Comparison of ENCODE assay signal across 8 mouse cellular contexts in genomic region chr17:34027656-34028223, GRCm38 (mm10). TPM values are rescaled to one million over a fixed set of nuclear protein-coding genes. Genes with fewer than 3 reads are reported as not detected.
A peak's percentile ranks its signal among the peaks of the same experiment; 100 is the strongest.
DNase-seq lines count a peak whose midpoint lies in the region; ATAC-seq and TF ChIP-seq lines count a peak whose summit lies in the region.

H2-Ke6 (minus strand) TSS chr17:34028060.

- peak within 1 kb of the TSS; percentile 69 to 70 for H3K4me3 ChIP-seq in heart, embryonic 14.5 days (ENCODE audit: control insufficient read depth in 1 of 2, insufficient read depth in 1 of 2, low read depth in 1 of 2, low read length in 2 of 2)
- H3K4me3 ChIP-seq in liver, embryonic 14.5 days (ENCODE audit: insufficient read depth in 1 of 2, low read depth in 2 of 2, low read length in 2 of 2), result peak within 1 kb of the TSS; percentile 68 to 81
- H3K4me3 ChIP-seq in neural tube, embryonic 12.5 days, result peak within 1 kb of the TSS; percentile 61

- H3K4me2 ChIP-seq in heart, embryonic 14.5 days (ENCODE audit: low read length), result peak within 1 kb of the TSS; percentile 94
- peak within 1 kb of the TSS; percentile 70 for H3K4me2 ChIP-seq in liver, embryonic 14.5 days (ENCODE audit: low read depth)
- H3K4me2 ChIP-seq in neural tube, embryonic 12.5 days (replicated peaks), result peak within 1 kb of the TSS; percentile 98

- H3K4me1 ChIP-seq in heart, embryonic 14.5 days (ENCODE audit: control insufficient read depth in 2 of 2, insufficient read depth in 2 of 2, low read length in 2 of 2), result peaks cover 26 to 55% of the 10 kb centered on the region in 2 experiments
- H3K4me1 ChIP-seq in liver, embryonic 14.5 days (replicated peaks; ENCODE audit: control insufficient read depth in 2 of 2, insufficient read depth in 2 of 2, low read length in 1 of 2), result peaks cover 10 to 27% of the 10 kb centered on the region in 2 experiments
- H3K4me1 ChIP-seq in neural tube, embryonic 12.5 days, result peaks cover 72% of the 10 kb centered on the region

- WGBS in heart, embryonic 14.5 days, result under 1% methylated on average over 46 of the region's 49 CpGs
- under 1% methylated on average over 48 of the region's 49 CpGs for WGBS in liver, embryonic 14.5 days (ENCODE audit: insufficient replicate concordance)
- under 1% methylated on average over 45 of the region's 49 CpGs for WGBS in neural tube, embryonic 12.5 days

- no peak for TF ChIP-seq EP300 in liver, embryonic 14.5 days (IDR thresholded peaks at IDR 0.05; ENCODE audit: low read depth)

- H3K9me3 ChIP-seq in heart, embryonic 14.5 days (ENCODE audit: control insufficient read depth, low read length), result no peaks in the 10 kb centered on the region
- H3K9me3 ChIP-seq in liver, embryonic 14.5 days (ENCODE audit: control insufficient read depth, low read length), result no peaks in the 10 kb centered on the region
- no peaks in the 10 kb centered on the region for H3K9me3 ChIP-seq in neural tube, embryonic 12.5 days

- H3K27me3 ChIP-seq in heart, embryonic 14.5 days (ENCODE audit: control insufficient read depth, insufficient read depth, low read length), result no peaks in the 10 kb centered on the region
- no peaks in the 10 kb centered on the region for H3K27me3 ChIP-seq in liver, embryonic 14.5 days (ENCODE audit: control insufficient read depth, insufficient read depth, low read length)
- H3K27me3 ChIP-seq in neural tube, embryonic 12.5 days (replicated peaks), result no peaks in the 10 kb centered on the region

- TF ChIP-seq CTCF in liver, embryonic 14.5 days (IDR thresholded peaks at IDR 0.05; ENCODE audit: low read depth), result peak; percentile 56

- peak; percentile 50 for ATAC-seq in CD4-positive, CD25-positive, alpha-beta regulatory T cell, adult 4 months
- peak; percentile 73 for ATAC-seq in heart, embryonic 14.5 days (ENCODE audit: insufficient number of reproducible peaks, insufficient read depth, low FRiP score, low read depth)
- peak; percentile 77 for ATAC-seq in liver, embryonic 14.5 days (ENCODE audit: insufficient read depth)
- ATAC-seq in neural tube, embryonic 12.5 days (ENCODE audit: low FRiP score, low read depth), result peak; percentile 54

- peaks cover 28% of the 10 kb centered on the region for H3K36me3 ChIP-seq in heart, embryonic 14.5 days (ENCODE audit: control insufficient read depth, insufficient read depth, low read length)
- peaks cover 11% of the 10 kb centered on the region for H3K36me3 ChIP-seq in liver, embryonic 14.5 days (replicated peaks; ENCODE audit: control insufficient read depth, insufficient read depth, low read depth)
- H3K36me3 ChIP-seq in neural tube, embryonic 12.5 days, result peaks cover 26% of the 10 kb centered on the region

- peak within 1 kb of the TSS; percentile 82 for H3K9ac ChIP-seq in heart, embryonic 14.5 days (ENCODE audit: low read length)
- peak within 1 kb of the TSS; percentile 66 for H3K9ac ChIP-seq in liver, embryonic 14.5 days (replicated peaks)
- H3K9ac ChIP-seq in neural tube, embryonic 12.5 days, result peak within 1 kb of the TSS; percentile 96

- peak; percentile 84 for DNase-seq in c-Kit-negative CD71-positive TER-119-positive erythroid progenitor cells, embryonic 14.5 days (ENCODE audit: low read depth, low spot score)
- DNase-seq in fibroblast of lung, adult 2 months (ENCODE audit: low read depth), result peak; percentile 84
- DNase-seq in kidney, postnatal 14 days, result peak; percentile 97
- DNase-seq in liver, embryonic 14.5 days (ENCODE audit: low read depth in 3 of 3, low spot score in 3 of 3), result peak; percentile 83 to 89 (median 87)
- peak; percentile 80 for DNase-seq in telencephalon, adult 2 months (ENCODE audit: low read depth, low spot score)

- peak within 1 kb of the TSS; percentile 34 to 82 for H3K27ac ChIP-seq in heart, embryonic 14.5 days (replicated peaks in 1 of 2; ENCODE audit: control insufficient read depth in 1 of 2, insufficient read depth in 1 of 2, low read depth in 2 of 2, low read length in 2 of 2)
- peak within 1 kb of the TSS; percentile 9; the same call in 1 of the 2 replicates for H3K27ac ChIP-seq in liver, embryonic 14.5 days
- H3K27ac ChIP-seq in neural tube, embryonic 12.5 days, result peak within 1 kb of the TSS; percentile 84

RNA-seq across cellular contexts. Expression of gene H2-Ke6, which starts in this region (rescaled TPM):
- 10 to 100 TPM; 20.9 to 21.4 TPM for polyA plus RNA-seq in CD4-positive, CD25-positive, alpha-beta regulatory T cell, adult 4 months (2017; shearing (Covaris generic))
- 46.8 and 57.7 TPM in 2 replicates for polyA plus RNA-seq in heart, embryonic 14.5 days (2014; fragmentation: Nextera tagmentation; extraction: Ambion mirVana)
- polyA plus RNA-seq in liver, embryonic 14.5 days (2012; rRNA removed), result 30.6 and 32.8 TPM in 2 replicates
- polyA plus RNA-seq in liver, embryonic 14.5 days (2014; fragmentation: Nextera tagmentation; extraction: Ambion mirVana), result 22.3 and 24.9 TPM in 2 replicates
- 61.3 and 70.6 TPM in 2 replicates for polyA plus RNA-seq in neural tube, embryonic 12.5 days (2016; fragmentation: Nextera tagmentation; extraction: Ambion mirVana)

Comparison
In these comparisons a context has a peak if more than half of its experiments do, and no peak if none do; other contexts are left out.
1. Peak in every context shown above with its lines: DNase-seq, ATAC-seq, H3K4me3 ChIP-seq and H3K27ac ChIP-seq.
2. H3K27ac ChIP-seq: peak in every context shown above with its lines; median percentile 84 in neural tube, embryonic 12.5 days; 58 in heart, embryonic 14.5 days; 9 in liver, embryonic 14.5 days.